Mouse (Mus musculus) granulocyte monocyte progenitor cell, adult 5-6 weeks (primary cell): ENCODE measurements at regions not wholly inside any gene's neighbourhood (a gene's known extent, or its start where the extent isn't known, plus 50 kb on each side); places are given as distances from the start of the nearest gene placed in this dataset.
"Not testable (repeated sequence)": the region's sequence is repeated elsewhere in the genome, so short reads cannot be mapped to it uniquely, and the experiment has no call there.

Source experiments
- ATAC-seq: replicated peaks from 2 replicates; pipeline ENCODE4 v1.8.0; 2016; ENCODE audit warnings: mild to moderate bottlenecking, moderate TSS enrichment, inconsistent platforms; ENCODE audit not compliant: poor library complexity, severe bottlenecking

- no peak for ATAC-seq
Measured at GRCm38 (mm10) chr15:3707089-3708078, 124.1 kb upstream of the Ghr start.

GRCm38 (mm10) chr15:3699234-3699814, 116.0 kb upstream of the Ghr start:
- ATAC-seq: no peak

- no peak for ATAC-seq
Measured at GRCm38 (mm10) chr15:3685254-3685653, 102.0 kb upstream of the Ghr start.

- not testable (repeated sequence) for ATAC-seq
Measured at GRCm38 (mm10) chr15:3677026-3677425, 93.7 kb upstream of the Ghr start.

GRCm38 (mm10) chr15:3672586-3672985, 89.3 kb upstream of the Ghr start:
- ATAC-seq: no peak

GRCm38 (mm10) chr15:3671169-3671568, 87.9 kb upstream of the Ghr start:
- ATAC-seq: no peak

- ATAC-seq: no peak
Measured at GRCm38 (mm10) chr15:3669411-3669810, 86.1 kb upstream of the Ghr start.

- no peak for ATAC-seq
Measured at GRCm38 (mm10) chr15:3668863-3669262, 85.6 kb upstream of the Ghr start.

- ATAC-seq: no peak
Measured at GRCm38 (mm10) chr15:3648741-3649140, 65.4 kb upstream of the Ghr start.

- no peak for ATAC-seq
Measured at GRCm38 (mm10) chr15:3640091-3640490, 56.8 kb upstream of the Ghr start.
